Mouse (Mus musculus) cerebellum, adult 9-11 months (tissue): ENCODE measurements at regions not wholly inside any gene's neighbourhood (a gene's known extent, or its start where the extent isn't known, plus 50 kb on each side); places are given as distances from the start of the nearest gene placed in this dataset.
"Not testable (repeated sequence)": the region's sequence is repeated elsewhere in the genome, so short reads cannot be mapped to it uniquely, and the experiment has no call there.

Experiments
- DNase-seq: peaks from one replicate; pipeline ENCODE4 v3.0.0; 2022

DNA sequence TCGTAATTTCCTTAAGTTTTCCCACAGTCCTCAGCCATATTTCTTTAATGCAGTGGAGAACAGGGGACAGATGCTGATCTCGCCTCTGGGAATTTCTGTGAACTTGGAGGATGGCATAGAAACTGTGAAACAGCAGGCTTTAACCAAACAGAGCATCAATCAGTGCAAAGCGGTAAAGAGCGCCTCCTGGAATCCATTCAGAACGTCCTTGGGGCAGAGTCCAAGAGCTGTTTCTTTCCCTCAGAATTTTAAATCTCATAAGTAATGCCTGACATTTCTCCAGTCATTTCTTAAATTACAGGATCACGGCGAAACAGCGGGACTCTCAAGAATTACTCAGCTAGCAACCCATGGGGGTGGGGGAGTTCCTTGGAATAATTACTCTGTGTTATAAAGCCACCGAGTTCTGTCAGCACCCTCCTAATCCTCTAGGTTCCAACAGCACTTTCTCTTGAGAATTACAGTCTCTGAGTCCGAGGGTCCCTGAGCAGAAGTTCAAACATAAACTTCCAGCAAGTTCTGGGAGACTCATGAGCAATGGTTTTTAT, 105.2 kb upstream of the Rhobtb1 start:
- no peak for DNase-seq

DNA sequence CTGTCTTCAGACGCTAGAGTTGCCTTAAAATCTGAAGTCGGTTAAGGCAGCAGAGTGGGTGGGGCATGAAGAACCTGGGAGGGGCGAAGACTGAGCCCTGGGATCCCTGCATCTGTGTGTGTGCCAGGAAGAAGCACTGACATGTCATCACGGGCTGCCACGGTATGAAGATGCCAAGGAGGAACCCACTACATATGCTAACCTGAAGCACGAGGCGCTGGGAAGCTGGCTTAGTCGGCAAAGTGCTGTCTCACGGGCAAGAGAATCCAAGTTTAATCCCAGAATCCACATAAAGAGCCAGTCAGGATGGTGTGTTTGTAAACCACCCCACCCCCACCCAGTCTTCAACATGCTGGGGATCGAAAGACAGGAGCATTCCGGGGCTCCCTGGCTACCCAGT, 73.2 kb upstream of the Rhobtb1 start:
- no peak for DNase-seq

DNA sequence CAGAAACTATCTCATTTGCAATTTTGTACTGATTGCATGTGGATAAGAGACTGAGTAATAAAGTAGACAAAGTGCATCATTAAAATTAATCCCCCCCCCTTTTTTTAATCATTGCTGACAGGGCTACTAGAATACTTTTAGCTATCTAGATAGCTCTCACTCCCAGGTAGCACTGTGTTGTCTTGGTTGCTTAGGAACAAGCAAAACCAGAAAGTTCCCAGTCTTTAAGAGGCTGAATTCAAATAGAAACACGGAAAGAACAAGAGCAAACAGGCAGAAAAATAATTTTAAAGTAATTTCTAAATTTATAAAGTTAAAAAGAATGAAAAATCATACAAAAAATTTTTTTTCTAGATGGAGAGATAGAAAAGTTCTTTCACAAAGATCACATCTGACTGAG, 65.0 kb upstream of the Rhobtb1 start:
- no peak for DNase-seq

DNA sequence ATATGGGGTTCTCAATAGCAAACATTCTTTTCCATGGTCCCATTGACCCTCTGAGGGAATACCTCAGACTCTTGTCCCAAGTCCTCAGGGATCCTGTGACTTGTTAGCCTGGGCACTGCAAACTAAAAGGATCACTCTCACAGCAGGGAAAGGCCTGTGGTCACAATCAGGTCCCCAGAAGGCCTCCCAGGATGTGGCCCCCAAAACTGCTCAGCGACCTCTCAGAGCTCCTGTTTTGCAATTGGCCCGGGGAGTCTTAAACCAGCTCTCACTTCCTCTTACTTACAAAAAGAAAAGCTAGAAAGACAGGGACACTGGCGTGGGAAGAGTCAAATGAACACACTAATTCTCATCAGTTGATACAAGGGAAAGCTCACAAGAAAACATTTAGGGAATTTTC, 59.4 kb upstream of the Rhobtb1 start:
- DNase-seq: no peak

DNA sequence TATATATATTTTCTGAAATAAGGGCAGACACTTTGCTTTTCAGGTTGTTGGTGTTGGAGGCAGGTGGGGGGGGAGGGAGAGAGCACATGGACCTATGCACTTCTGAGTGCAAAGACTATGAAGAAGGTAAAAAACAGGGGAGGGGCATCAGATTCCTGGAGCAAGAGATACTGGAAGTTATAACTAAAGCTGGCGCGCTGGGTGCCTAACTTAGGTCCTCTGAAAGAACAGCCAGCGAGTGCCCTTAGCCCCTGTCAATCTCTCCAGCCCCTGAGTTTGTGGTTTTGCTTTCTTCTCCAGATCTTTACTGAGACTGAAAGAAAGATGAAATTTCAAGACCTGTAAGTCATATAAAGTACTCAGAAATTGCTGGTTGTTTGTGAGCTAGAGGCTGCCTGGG, 51.2 kb upstream of the Rhobtb1 start:
- no peak for DNase-seq

DNA sequence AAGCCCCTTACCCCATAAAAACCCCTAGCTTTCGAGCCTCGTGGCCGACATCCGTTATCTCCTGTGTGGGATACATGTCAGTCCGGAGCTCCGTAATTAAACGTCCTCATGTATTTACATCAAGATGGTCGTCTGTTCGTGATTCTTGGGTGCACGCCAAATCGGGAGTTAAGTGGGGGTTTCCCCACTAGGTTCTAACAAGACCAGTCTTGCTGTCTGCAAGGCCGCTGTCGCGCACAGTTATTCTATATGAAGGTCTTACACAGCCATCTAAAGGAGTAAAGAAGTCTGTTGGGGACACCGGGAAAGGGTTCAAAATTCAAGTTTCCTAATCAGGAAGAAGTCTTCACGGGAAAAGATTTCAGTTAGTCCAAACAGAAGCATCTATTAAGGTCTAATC, 50.5 kb upstream of the Rhobtb1 start:
- DNase-seq: not testable (repeated sequence)
